Mouse (Mus musculus): Measurements from ENCODE around the gene Acta2. TPM values are rescaled to one million over a fixed set of nuclear protein-coding genes. Genes with fewer than 3 reads are reported as not detected.

The Acta2 gene
- polyA plus RNA-seq, 1 experiment: 2,495 TPM

DNA sequence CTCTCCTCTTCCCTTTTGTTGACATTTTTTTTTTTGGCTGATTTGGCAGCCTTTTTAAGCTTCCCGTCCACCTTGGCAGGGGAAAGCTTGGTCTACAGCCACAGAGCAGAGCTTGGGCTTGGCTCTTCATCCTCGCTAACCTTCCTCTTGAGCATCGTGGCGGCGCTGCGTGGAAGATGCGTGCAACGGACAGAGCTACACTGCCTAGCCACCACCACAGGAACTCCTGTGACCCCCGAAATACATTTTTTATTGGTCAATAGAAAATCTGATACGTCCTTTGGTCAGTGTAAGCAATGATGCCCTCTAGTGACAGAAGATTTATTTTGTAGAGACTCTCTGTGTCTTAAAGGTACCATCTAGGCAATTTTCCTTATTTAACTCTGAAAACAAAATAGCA lies 29.0 kb upstream of the Acta2 start:
- H3K79me2 ChIP-seq (ENCODE audit: control insufficient read depth, insufficient read depth): no peaks in the 10 kb centered on the region
- H3K27me3 ChIP-seq (ENCODE audit: control insufficient read depth, insufficient read depth, insufficient read length): no peaks in the 10 kb centered on the region
- no peak overlapping the region for H3ac ChIP-seq (ENCODE audit: control insufficient read depth, insufficient read length)
- TF ChIP-seq POLR2AphosphoS2 (IDR thresholded peaks at IDR 0.05; ENCODE audit: insufficient read length, low read depth) (no peak), POLR2A (IDR thresholded peaks at IDR 0.05; ENCODE audit: insufficient read length, low read depth) (no peak), CEBPB (IDR thresholded peaks at IDR 0.05; ENCODE audit: insufficient read depth, poor library complexity, severe bottlenecking) (no peak), MYOG (IDR thresholded peaks at IDR 0.05; ENCODE audit: control insufficient read depth in 1 of 3, insufficient read depth in 1 of 3, insufficient read length in 2 of 3, low read depth in 2 of 3) (no peak), REST (IDR thresholded peaks at IDR 0.05; ENCODE audit: insufficient read depth, insufficient read length) (no peak), MYOD1 (IDR thresholded peaks at IDR 0.05; ENCODE audit: control insufficient read depth in 1 of 3, insufficient read length in 2 of 3, low read depth in 2 of 3) (no peak)
- peak overlapping the region; percentile 80 for H3K4me2 ChIP-seq (ENCODE audit: low read depth)
- no peak overlapping the region for H3K4me3 ChIP-seq
- no peaks in the 10 kb centered on the region for H3K36me3 ChIP-seq (ENCODE audit: control insufficient read depth, insufficient read depth)

- Histone ChIP-seq H3ac (ENCODE audit: control insufficient read depth, insufficient read length) (no peak overlapping the region), H3K4me2 (ENCODE audit: low read depth) (no peak overlapping the region), H3K79me2 (ENCODE audit: control insufficient read depth, insufficient read depth) (no peaks in the 10 kb centered on the region), H3K36me3 (ENCODE audit: control insufficient read depth, insufficient read depth) (no peaks in the 10 kb centered on the region), H3K27me3 (ENCODE audit: control insufficient read depth, insufficient read depth, insufficient read length) (no peaks in the 10 kb centered on the region), H3K4me3 (no peak overlapping the region)
- no peak for TF ChIP-seq MAX (IDR thresholded peaks at IDR 0.05; ENCODE audit: low read depth)
- TF ChIP-seq MYOG (IDR thresholded peaks at IDR 0.05; ENCODE audit: control insufficient read depth in 1 of 3, insufficient read depth in 1 of 3, insufficient read length in 2 of 3, low read depth in 2 of 3): no peak
- TF ChIP-seq USF1 (IDR thresholded peaks at IDR 0.05; ENCODE audit: low read depth): no peak
- TF ChIP-seq E2F4 (IDR thresholded peaks at IDR 0.05; ENCODE audit: insufficient read depth): no peak
- no peak for TF ChIP-seq MYOD1 (IDR thresholded peaks at IDR 0.05; ENCODE audit: control insufficient read depth in 1 of 3, insufficient read length in 2 of 3, low read depth in 2 of 3)
- TF ChIP-seq REST (IDR thresholded peaks at IDR 0.05; ENCODE audit: insufficient read depth, insufficient read length): no peak
- no peak for TF ChIP-seq CEBPB (IDR thresholded peaks at IDR 0.05; ENCODE audit: insufficient read depth, poor library complexity, severe bottlenecking)
- no peak for TF ChIP-seq TCF12 (IDR thresholded peaks at IDR 0.05; ENCODE audit: insufficient read depth, poor library complexity, severe bottlenecking)
- no peak for TF ChIP-seq POLR2AphosphoS2 (IDR thresholded peaks at IDR 0.05; ENCODE audit: insufficient read length, low read depth)
- TF ChIP-seq SRF (IDR thresholded peaks at IDR 0.05; ENCODE audit: control insufficient read depth, insufficient read length, low read depth): no peak
- no peak for TF ChIP-seq POLR2A (IDR thresholded peaks at IDR 0.05; ENCODE audit: insufficient read length, low read depth)
Observed at GRCm38 (mm10) chr19:34283614-34284013, 28.2 kb upstream of the Acta2 start.

DNA sequence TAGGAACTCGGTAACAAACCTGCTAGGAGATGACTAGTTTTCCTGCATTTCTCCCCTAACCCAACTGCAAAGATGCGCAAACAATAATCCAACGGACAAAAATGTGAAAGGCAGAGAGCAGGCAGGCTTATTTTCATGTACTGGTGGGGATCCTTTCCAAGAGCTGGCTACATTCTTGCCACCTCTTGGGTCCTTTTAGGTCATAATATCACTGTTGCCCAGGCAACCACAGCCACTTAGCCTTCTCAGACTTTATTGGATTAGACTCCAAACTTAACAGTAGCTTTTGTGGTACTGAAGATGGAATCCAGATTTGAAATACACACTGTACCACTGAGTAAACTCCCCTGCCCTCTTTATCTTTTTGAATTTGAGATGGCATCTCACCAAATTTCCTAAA lies 22.7 kb upstream of the Acta2 start:
- Histone ChIP-seq H3ac (ENCODE audit: control insufficient read depth, insufficient read length) (no peak overlapping the region), H3K27me3 (ENCODE audit: control insufficient read depth, insufficient read depth, insufficient read length) (no peaks in the 10 kb centered on the region), H3K4me2 (ENCODE audit: low read depth) (no peak overlapping the region), H3K4me3 (no peak overlapping the region), H3K36me3 (ENCODE audit: control insufficient read depth, insufficient read depth) (no peaks in the 10 kb centered on the region), H3K79me2 (ENCODE audit: control insufficient read depth, insufficient read depth) (no peaks in the 10 kb centered on the region)
- TF ChIP-seq SRF (IDR thresholded peaks at IDR 0.05; ENCODE audit: control insufficient read depth, insufficient read length, low read depth) (no peak), TCF12 (IDR thresholded peaks at IDR 0.05; ENCODE audit: insufficient read depth, poor library complexity, severe bottlenecking) (no peak), E2F4 (IDR thresholded peaks at IDR 0.05; ENCODE audit: insufficient read depth) (no peak), CEBPB (IDR thresholded peaks at IDR 0.05; ENCODE audit: insufficient read depth, poor library complexity, severe bottlenecking) (no peak), MYOG (IDR thresholded peaks at IDR 0.05; ENCODE audit: control insufficient read depth in 1 of 3, insufficient read depth in 1 of 3, insufficient read length in 2 of 3, low read depth in 2 of 3) (no peak), REST (IDR thresholded peaks at IDR 0.05; ENCODE audit: insufficient read depth, insufficient read length) (no peak)

GRCm38 (mm10) chr19:34273073-34273472 lies 17.7 kb upstream of the Acta2 start:
- no peaks in the 10 kb centered on the region for H3K27me3 ChIP-seq (ENCODE audit: control insufficient read depth, insufficient read depth, insufficient read length)
- TF ChIP-seq MYOD1 (IDR thresholded peaks at IDR 0.05; ENCODE audit: control insufficient read depth in 1 of 3, insufficient read length in 2 of 3, low read depth in 2 of 3) (no peak), REST (IDR thresholded peaks at IDR 0.05; ENCODE audit: insufficient read depth, insufficient read length) (no peak), E2F4 (IDR thresholded peaks at IDR 0.05; ENCODE audit: insufficient read depth) (no peak), TCF12 (IDR thresholded peaks at IDR 0.05; ENCODE audit: insufficient read depth, poor library complexity, severe bottlenecking) (no peak), MYOG (IDR thresholded peaks at IDR 0.05; ENCODE audit: control insufficient read depth in 1 of 3, insufficient read depth in 1 of 3, insufficient read length in 2 of 3, low read depth in 2 of 3) (no peak), TCF3 (IDR thresholded peaks at IDR 0.05; ENCODE audit: insufficient read length, low read depth) (no peak), USF1 (IDR thresholded peaks at IDR 0.05; ENCODE audit: low read depth) (no peak), SRF (IDR thresholded peaks at IDR 0.05; ENCODE audit: control insufficient read depth, insufficient read length, low read depth) (no peak), POLR2AphosphoS2 (IDR thresholded peaks at IDR 0.05; ENCODE audit: insufficient read length, low read depth) (no peak), MAX (IDR thresholded peaks at IDR 0.05; ENCODE audit: low read depth) (no peak), POLR2A (IDR thresholded peaks at IDR 0.05; ENCODE audit: insufficient read length, low read depth) (no peak), CEBPB (IDR thresholded peaks at IDR 0.05; ENCODE audit: insufficient read depth, poor library complexity, severe bottlenecking) (no peak)
- no peak overlapping the region for H3ac ChIP-seq (ENCODE audit: control insufficient read depth, insufficient read length)
- H3K4me3 ChIP-seq: no peak overlapping the region
- no peak overlapping the region for H3K4me2 ChIP-seq (ENCODE audit: low read depth)
- H3K79me2 ChIP-seq (ENCODE audit: control insufficient read depth, insufficient read depth): no peaks in the 10 kb centered on the region
- H3K36me3 ChIP-seq (ENCODE audit: control insufficient read depth, insufficient read depth): no peaks in the 10 kb centered on the region

GRCm38 (mm10) chr19:34270824-34271464 lies 15.6 kb upstream of the Acta2 start:
- no peak for TF ChIP-seq POLR2AphosphoS2 (IDR thresholded peaks at IDR 0.05; ENCODE audit: insufficient read length, low read depth)
- TF ChIP-seq MYOD1 (IDR thresholded peaks at IDR 0.05; ENCODE audit: control insufficient read depth in 1 of 3, insufficient read length in 2 of 3, low read depth in 2 of 3): no peak
- TF ChIP-seq REST (IDR thresholded peaks at IDR 0.05; ENCODE audit: insufficient read depth, insufficient read length): no peak
- TF ChIP-seq MYOG (IDR thresholded peaks at IDR 0.05; ENCODE audit: control insufficient read depth in 1 of 3, insufficient read depth in 1 of 3, insufficient read length in 2 of 3, low read depth in 2 of 3): no peak
- no peak for TF ChIP-seq TCF3 (IDR thresholded peaks at IDR 0.05; ENCODE audit: insufficient read length, low read depth)
- TF ChIP-seq TCF12 (IDR thresholded peaks at IDR 0.05; ENCODE audit: insufficient read depth, poor library complexity, severe bottlenecking): no peak
- no peak for TF ChIP-seq MAX (IDR thresholded peaks at IDR 0.05; ENCODE audit: low read depth)
- no peak for TF ChIP-seq E2F4 (IDR thresholded peaks at IDR 0.05; ENCODE audit: insufficient read depth)
- no peak overlapping the region for H3ac ChIP-seq (ENCODE audit: control insufficient read depth, insufficient read length)
- H3K4me2 ChIP-seq (ENCODE audit: low read depth): no peak overlapping the region
- H3K79me2 ChIP-seq (ENCODE audit: control insufficient read depth, insufficient read depth): no peaks in the 10 kb centered on the region
- H3K36me3 ChIP-seq (ENCODE audit: control insufficient read depth, insufficient read depth): no peaks in the 10 kb centered on the region
- H3K4me3 ChIP-seq: no peak overlapping the region
- H3K27me3 ChIP-seq (ENCODE audit: control insufficient read depth, insufficient read depth, insufficient read length): no peaks in the 10 kb centered on the region

All from myocyte (in vitro differentiated cells).